Mouse (Mus musculus) gastrocnemius, adult 2 months (tissue): ENCODE measurements at regions not wholly inside any gene's neighbourhood (a gene's known extent, or its start where the extent isn't known, plus 50 kb on each side); places are given as distances from the start of the nearest gene placed in this dataset.

Experiments used
- DNase-seq: peaks from one replicate; pipeline ENCODE4 v3.0.0; 2022
- H3K27ac ChIP-seq: fragments of 200-600 bp; 2 replicates; pipeline ENCODE4 v1.8.1; 2022; ENCODE audit warnings: mild to moderate bottlenecking
- H3K4me3 ChIP-seq: fragments of 200-600 bp; 2 replicates; pipeline ENCODE4 v1.8.1; 2022; ENCODE audit warnings: mild to moderate bottlenecking, moderate library complexity
- CTCF ChIP-seq: fragments of 200-600 bp; IDR thresholded peaks from 2 replicates; pipeline ENCODE4 v1.8.1; 2022; ENCODE audit warnings: antibody characterized with exemption, mild to moderate bottlenecking, moderate library complexity
- intact Hi-C: fragments of 180-260 bp; cut with DNase I; formaldehyde crosslinking; loops from one replicate; pipeline ENCODE4 v1.15.1; 2025

GRCm38 (mm10) chr11:111523465-111523864, 457.5 kb downstream of the Kcnj2 start:
- intact Hi-C loops, result loop anchor here (1.0 to 5.0 kb wide), 4 partner anchors 76 to 1024 kb away; no protein-coding TSS in a partner anchor
- DNase-seq, result peak; percentile 78
- H3K4me3 ChIP-seq, result peak overlapping the region; percentile 59
- TF ChIP-seq CTCF, result peak; percentile 78
- peak overlapping the region; percentile 48; the same call in 1 of the 2 replicates for H3K27ac ChIP-seq

GRCm38 (mm10) chr11:111526010-111526742, 460.2 kb downstream of the Kcnj2 start:
- TF ChIP-seq CTCF, result no peak
- H3K4me3 ChIP-seq, result no peak overlapping the region
- intact Hi-C loops, result loop anchor here (5.0 kb wide), 1 partner anchor 989 kb away; no protein-coding TSS in a partner anchor
- H3K27ac ChIP-seq, result no peak overlapping the region
- no peak for DNase-seq

GRCm38 (mm10) chr11:111529591-111529990, 463.6 kb downstream of the Kcnj2 start:
- TF ChIP-seq CTCF, result no peak
- intact Hi-C loops, result loop anchor here (5.0 kb wide), 1 partner anchor 992 kb away; no protein-coding TSS in a partner anchor
- H3K27ac ChIP-seq, result no peak overlapping the region
- no peak for DNase-seq
- H3K4me3 ChIP-seq, result no peak overlapping the region

- no peak for TF ChIP-seq CTCF
- intact Hi-C loops, result no loop called here
- no peak overlapping the region for H3K4me3 ChIP-seq
- no peak for DNase-seq
- H3K27ac ChIP-seq, result no peak overlapping the region
Observed at GRCm38 (mm10) chr11:111530912-111531311, 464.9 kb downstream of the Kcnj2 start.

GRCm38 (mm10) chr11:111532457-111532856, 466.5 kb downstream of the Kcnj2 start:
- peak; percentile 66 for TF ChIP-seq CTCF
- intact Hi-C loops, result no loop called here
- no peak overlapping the region for H3K27ac ChIP-seq
- DNase-seq, result peak; percentile 15
- H3K4me3 ChIP-seq, result no peak overlapping the region

GRCm38 (mm10) chr11:111536040-111536836, 470.3 kb downstream of the Kcnj2 start:
- peak; percentile 32 for DNase-seq
- no peak overlapping the region for H3K4me3 ChIP-seq
- no peak overlapping the region for H3K27ac ChIP-seq
- peak; percentile 78 for TF ChIP-seq CTCF
- intact Hi-C loops, result loop anchor here (5.0 kb wide), 1 partner anchor 1241 kb away; no protein-coding TSS in a partner anchor

- DNase-seq, result peak; percentile 41
- TF ChIP-seq CTCF, result peak; percentile 79
Observed at GRCm38 (mm10) chr11:111537654-111538053, 471.7 kb downstream of the Kcnj2 start.

GRCm38 (mm10) chr11:111539960-111540359, 474.0 kb downstream of the Kcnj2 start:
- no peak for TF ChIP-seq CTCF
- intact Hi-C loops, result loop anchor here (5.0 kb wide), 1 partner anchor 1237 kb away; no protein-coding TSS in a partner anchor
- Histone ChIP-seq H3K4me3 (no peak overlapping the region), H3K27ac (no peak overlapping the region)
- DNase-seq, result no peak

More at GRCm38 (mm10) chr11:111537654-111538053, 471.7 kb downstream of the Kcnj2 start:
- Histone ChIP-seq H3K27ac (no peak overlapping the region), H3K4me3 (no peak overlapping the region)
- intact Hi-C loops, result loop anchor here (1.0 to 5.0 kb wide), 2 partner anchors 1240 to 1628 kb away; no protein-coding TSS in a partner anchor

- no peak for TF ChIP-seq CTCF
- H3K4me3 ChIP-seq, result no peak overlapping the region
- intact Hi-C loops, result no loop called here
Observed at GRCm38 (mm10) chr11:111545291-111545690, 479.3 kb downstream of the Kcnj2 start.

GRCm38 (mm10) chr11:111555131-111555530, 489.2 kb downstream of the Kcnj2 start:
- DNase-seq, result no peak
- Histone ChIP-seq H3K4me3 (no peak overlapping the region), H3K27ac (no peak overlapping the region)
- intact Hi-C loops, result no loop called here
- TF ChIP-seq CTCF, result no peak

More at GRCm38 (mm10) chr11:111545291-111545690, 479.3 kb downstream of the Kcnj2 start:
- no peak overlapping the region for H3K27ac ChIP-seq
- no peak for DNase-seq

GRCm38 (mm10) chr11:111555615-111556014, 489.7 kb downstream of the Kcnj2 start:
- intact Hi-C loops, result no loop called here
- no peak for DNase-seq
- Histone ChIP-seq H3K4me3 (no peak overlapping the region), H3K27ac (no peak overlapping the region)
- no peak for TF ChIP-seq CTCF

GRCm38 (mm10) chr11:111558302-111559140, 492.6 kb downstream of the Kcnj2 start:
- Histone ChIP-seq H3K27ac (no peak overlapping the region), H3K4me3 (no peak overlapping the region)
- intact Hi-C loops, result no loop called here
- DNase-seq, result no peak
- no peak for TF ChIP-seq CTCF
